Mouse (Mus musculus) CD4-positive naive resting alpha-beta T cell, adult 57 days (primary cell): Measurements from ENCODE around the gene Rad1. TPM values are rescaled to one million over a fixed set of nuclear protein-coding genes. Genes with fewer than 3 reads are reported as not detected.

ENCODE experiments used
- total RNA-seq: library from RNA; stranded (reverse); gene quantifications from one replicate; pipeline ENCODE4 v1.2.4, GENCODE M21; 2023

Rad1 gene
- 33.1 TPM for total RNA-seq

GRCm38 (mm10) chr15:10485484-10486364, at the start of gene Rad1, which contains the start of gene Brix1:
Gene Rad1 (plus strand): TSS chr15:10486018.
Gene Brix1 (minus strand): TSS chr15:10485947.

GRCm38 (mm10) chr15:10470151-10470831, 15.5 kb upstream of the Rad1 start, which contains the start of gene Dnajc21:
Gene Dnajc21 (minus strand): TSS chr15:10470516.

Other genes starting within 250 kb of the Rad1 start
- gene Gm21973, start 160.6 kb upstream of the Rad1 start, total RNA-seq = not detected
- gene Agxt2, start 127.5 kb upstream of the Rad1 start, total RNA-seq = not detected
- gene Dnajc21, start 15.5 kb upstream of the Rad1 start, total RNA-seq = 39.6 TPM
- 44.1 TPM for gene Brix1, start 71 bp upstream of the Rad1 start, total RNA-seq
- not detected for gene Ttc23l, start 72.7 kb downstream of the Rad1 start, total RNA-seq
- gene Rai14, start 228.6 kb downstream of the Rad1 start, total RNA-seq = 0.47 TPM